Mouse (Mus musculus): ENCODE measurements around the gene Kif27.
A peak's percentile ranks its signal among the peaks of the same experiment; 100 is the strongest.

GRCm38 (mm10) chr13:58253268-58253667, 105.7 kb downstream of the Kif27 start:
- TF ChIP-seq ZC3H11A (IDR thresholded peaks at IDR 0.05; ENCODE audit: low read depth, low read length) (peak; percentile 18; the same call in 1 of the 2 replicates), NELFE (IDR thresholded peaks at IDR 0.05; ENCODE audit: low read depth, low read length) (no peak), E2F4 (IDR thresholded peaks at IDR 0.05; ENCODE audit: borderline replicate concordance, low read depth, low read length) (no peak), CTCF (IDR thresholded peaks at IDR 0.05 in 2 of 3, conservative IDR thresholded peaks at IDR 0.05 in 1 of 3; ENCODE audit: control insufficient read depth in 1 of 3, insufficient read depth in 1 of 3, low read depth in 2 of 3, low read length in 3 of 3, poor library complexity in 1 of 3, severe bottlenecking in 1 of 3) (peak; percentile 25 to 51 (median 36); a peak in 4 of 6 replicates)
